Mouse (Mus musculus): ENCODE results near the gene Commd3.
A peak's percentile ranks its signal among the peaks of the same experiment; 100 is the strongest.

Gene Commd3

DNA sequence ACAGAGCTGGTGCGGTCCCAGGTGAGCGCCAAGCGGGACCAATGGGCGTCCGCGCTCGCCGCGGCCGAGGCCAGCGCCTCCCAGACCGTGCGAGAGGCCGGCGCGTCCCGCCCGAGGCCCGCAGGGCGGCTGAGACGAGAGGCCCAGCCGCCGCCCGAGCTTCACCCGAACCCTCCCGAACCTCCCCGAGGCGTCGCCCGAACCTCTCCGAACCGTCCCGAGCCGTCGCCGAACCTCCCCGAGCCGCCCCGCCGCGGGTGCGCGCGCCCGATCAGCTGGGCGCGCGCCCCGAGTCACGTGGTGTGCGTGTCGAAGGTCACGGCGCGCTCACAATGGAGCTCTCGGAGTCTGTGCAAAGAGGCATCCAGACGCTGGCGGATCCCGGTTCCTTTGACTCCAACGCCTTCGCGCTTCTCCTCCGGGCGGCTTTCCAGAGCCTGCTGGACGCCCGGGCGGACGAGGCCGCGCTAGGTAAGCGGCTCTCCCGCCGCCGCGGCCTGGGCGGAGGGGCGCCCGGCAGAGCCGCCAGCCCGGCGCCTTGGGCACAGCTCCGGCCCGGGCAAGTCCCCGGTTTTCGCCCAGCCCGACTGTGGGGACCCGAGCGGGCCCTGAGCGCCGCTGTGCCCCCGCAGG, at the start of gene Commd3:
Gene Commd3 (plus strand): TSS at position 252 of the 633 bp plus-strand sequence.
- peak; percentile 89 for DNase-seq (ENCODE audit: low read depth, low spot score)

DNA sequence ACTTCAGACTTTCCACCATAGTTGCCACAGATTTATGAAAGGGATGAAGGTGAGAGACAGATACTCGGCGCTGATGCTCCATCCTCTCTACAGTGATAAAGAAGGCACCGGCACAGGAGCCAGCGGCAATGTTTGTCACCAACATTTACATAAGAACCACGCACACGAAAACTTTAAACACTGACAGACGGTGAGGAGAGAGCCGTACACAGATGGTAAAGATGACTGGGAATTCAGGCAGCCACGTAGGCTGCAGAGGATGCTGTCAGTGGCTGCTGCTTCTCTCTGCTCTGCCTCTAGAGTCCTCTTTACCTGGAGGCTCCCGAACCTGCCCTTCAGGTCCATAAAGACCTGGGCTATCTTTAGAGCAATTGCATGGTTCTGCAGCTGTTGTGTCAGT, 49.0 kb upstream of the Commd3 start:
- no peak for DNase-seq (ENCODE audit: low read depth, low spot score)

DNA sequence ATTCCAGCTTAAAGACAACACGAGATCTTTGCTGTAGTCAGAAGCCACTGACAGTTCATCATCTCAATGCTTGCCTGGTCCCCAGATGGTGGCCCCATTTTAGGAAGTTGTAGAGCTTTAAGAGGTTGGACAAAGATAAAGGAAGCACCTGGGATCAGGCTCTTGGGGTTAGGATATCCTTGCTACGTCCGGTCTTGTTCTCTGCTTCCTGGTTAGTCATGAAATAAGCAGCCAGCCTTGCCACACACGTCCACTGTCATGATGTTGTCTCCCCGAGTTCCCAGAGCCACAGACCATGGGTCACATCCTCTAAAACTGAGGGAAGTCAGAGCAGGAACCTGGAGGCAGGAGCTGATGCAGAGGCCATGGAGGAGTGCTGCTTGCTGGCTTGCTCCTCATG, 41.6 kb upstream of the Commd3 start:
- no peak for DNase-seq (ENCODE audit: low read depth, low spot score)

DNA sequence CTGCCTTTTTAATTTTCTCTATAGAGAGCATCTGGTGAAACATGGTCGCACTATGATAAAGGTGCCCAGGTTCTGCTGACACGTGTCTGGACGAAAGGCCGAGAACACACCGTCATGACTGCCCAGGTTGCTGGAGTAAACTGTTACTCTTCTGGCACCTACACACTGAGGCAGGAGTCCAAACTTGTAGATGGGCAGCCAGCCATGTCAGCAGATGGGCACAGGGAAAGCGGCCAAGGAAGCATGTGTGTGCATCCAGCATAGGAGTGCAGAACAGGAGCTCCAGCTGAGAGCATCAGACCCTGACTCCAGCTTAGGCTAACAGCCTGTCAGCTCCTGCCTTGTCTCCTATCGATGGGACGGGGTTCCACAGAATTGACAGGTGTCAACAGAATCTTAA, 37.1 kb upstream of the Commd3 start:
- no peak for DNase-seq (ENCODE audit: low read depth, low spot score)

DNA sequence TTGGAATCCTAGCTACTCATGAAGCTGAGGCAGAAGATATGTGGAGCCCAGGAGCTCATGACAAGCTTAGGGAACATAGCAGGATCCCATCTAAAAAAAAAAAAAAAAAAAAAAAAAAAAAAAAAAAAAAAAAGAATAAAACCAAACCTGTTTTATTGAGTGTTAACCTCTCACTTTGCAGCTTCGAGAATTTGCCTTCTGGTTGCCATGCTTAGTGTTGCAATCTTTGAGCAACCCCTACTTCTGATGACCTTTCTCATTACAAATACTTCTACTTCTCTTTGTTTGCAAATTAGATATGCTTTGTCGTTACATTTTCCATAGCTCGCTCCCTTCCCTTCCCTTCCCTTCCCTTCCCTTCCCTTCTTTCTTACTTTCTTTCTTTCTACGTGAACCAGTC, 23.6 kb upstream of the Commd3 start:
- DNase-seq (ENCODE audit: low read depth, low spot score) = no peak

DNA sequence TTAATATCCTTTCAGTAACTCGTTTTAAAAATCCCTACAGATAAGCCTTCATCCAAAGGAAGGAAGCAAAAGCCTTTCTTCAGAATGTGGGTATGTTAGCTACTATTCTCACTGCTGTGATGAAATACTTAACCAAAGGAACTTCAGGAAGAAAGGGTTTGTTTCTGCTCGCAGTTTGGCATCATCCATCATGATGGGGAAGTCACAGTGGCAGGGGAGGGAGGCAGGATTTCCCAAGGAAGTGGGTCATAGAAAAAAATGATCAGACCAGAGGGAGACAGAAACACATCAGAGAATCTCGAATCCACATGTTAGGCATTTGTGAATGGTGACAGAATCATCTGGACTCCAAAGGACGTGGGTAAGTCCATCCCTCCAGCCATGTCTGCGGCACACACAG, 17.4 kb upstream of the Commd3 start:
- DNase-seq (ENCODE audit: low read depth, low spot score) = no peak

DNA sequence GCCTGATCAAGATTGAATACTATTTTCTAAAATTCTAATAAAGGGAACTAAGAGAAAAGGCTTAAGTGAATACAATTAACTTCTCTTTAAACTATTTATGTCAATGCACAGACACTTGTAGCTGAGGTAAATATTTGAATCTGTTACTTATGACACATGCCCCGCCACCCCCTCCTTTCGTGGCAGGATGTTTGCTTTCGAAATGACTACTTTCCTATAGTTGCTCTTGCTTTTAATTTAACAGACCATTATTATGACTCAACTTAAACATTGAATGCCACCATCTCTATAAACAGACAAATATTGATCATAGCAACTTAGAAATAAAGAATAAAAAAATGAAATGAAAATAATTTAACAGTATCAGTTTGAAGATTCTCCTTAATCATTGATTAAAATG, 8.2 kb upstream of the Commd3 start:
- DNase-seq (ENCODE audit: low read depth, low spot score) = no peak

DNA sequence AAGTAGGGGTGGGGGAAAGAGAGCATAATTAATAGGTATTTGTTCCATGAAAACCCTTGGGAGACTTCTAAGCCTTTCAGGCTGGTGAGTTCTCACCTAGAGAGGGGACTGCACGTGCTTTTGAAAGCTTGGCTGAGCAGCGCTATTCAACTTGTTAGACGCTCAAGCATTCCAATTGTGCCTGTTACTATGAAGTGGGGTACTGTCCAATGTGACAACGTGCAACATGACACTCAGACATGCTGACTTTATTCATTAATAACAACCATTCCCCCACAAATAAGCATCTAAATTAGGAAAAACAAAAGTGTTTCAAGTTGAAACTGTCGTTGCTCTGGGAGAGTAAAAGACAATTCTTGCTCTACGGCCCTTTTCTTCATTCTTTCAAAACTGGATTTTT, 1.1 kb upstream of the Commd3 start:
- DNase-seq (ENCODE audit: low read depth, low spot score) = no peak

DNA sequence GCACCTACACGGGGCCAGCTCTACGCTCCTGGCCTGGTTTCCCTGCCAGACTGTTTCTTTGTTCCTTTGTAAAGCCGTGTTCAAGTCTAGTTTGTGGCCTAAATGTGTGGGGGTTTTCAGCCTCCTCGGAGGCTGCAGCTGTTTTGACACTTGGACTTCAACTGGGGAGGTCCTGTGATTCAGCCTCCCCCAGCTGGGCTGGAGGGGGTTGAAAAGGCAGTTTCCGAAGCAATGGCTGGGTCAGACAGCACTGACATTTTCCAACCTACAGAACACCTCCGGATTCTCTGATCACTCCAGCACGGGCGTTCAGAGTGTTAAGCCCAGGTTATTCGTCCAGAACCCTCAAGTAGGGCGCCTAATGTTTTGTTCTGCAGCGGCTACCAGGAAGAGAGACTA, 581 bp downstream of the Commd3 start:
- peak; percentile 62 for DNase-seq (ENCODE audit: low read depth, low spot score)

DNA sequence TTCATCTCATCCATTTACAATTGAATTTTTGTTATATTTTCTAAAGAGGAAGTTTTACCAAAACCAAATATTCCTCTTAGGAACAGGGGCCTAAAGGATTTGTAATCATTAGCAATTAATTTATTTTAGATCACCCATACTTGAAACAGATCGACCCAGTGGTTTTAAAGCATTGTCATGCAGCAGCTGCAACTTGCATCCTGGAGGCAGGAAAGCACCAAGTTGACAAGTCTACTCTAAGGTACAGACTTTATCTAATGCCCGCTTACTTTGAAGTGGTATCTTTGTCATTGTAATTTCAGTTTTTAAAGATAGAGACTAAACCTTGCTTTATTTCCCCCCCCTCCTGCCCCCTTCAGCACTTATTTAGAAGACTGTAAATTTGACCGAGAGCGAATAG, 1.6 kb downstream of the Commd3 start:
- DNase-seq (ENCODE audit: low read depth, low spot score) = no peak

DNA sequence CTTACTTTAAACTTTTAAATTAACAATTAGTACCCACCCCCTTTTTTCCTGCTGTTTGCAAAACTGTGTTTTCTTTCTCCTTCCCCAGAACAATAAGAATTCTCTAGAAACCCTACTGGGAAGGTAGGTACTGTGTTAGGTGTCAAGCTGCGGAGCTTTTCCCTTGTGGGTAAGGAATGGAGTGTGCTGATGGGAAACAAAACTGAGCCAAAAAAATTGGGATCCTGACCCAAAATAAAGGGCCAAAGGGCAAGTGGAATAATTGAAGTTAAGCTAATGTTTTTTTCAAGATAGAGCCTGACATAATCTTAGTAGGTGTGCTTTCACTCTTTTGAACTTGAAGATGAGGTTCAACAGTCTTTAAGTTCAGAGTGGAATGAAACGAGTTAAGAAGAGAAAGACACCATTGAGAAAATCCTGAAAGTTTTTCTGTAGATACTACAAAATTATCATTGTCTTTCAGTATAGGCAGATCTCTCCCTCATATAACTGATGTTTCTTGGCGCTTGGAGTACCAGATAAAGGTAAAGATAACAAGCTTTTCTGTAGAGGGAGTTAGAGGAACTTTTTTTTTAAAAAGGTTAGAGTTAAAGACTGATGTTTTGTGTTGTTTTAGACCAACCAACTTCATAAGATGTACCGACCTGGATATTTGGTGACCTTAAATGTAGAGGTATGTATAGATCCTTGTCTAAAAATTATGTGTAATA, 2.2 kb downstream of the Commd3 start:
- no peak for DNase-seq (ENCODE audit: low read depth, low spot score)

DNA sequence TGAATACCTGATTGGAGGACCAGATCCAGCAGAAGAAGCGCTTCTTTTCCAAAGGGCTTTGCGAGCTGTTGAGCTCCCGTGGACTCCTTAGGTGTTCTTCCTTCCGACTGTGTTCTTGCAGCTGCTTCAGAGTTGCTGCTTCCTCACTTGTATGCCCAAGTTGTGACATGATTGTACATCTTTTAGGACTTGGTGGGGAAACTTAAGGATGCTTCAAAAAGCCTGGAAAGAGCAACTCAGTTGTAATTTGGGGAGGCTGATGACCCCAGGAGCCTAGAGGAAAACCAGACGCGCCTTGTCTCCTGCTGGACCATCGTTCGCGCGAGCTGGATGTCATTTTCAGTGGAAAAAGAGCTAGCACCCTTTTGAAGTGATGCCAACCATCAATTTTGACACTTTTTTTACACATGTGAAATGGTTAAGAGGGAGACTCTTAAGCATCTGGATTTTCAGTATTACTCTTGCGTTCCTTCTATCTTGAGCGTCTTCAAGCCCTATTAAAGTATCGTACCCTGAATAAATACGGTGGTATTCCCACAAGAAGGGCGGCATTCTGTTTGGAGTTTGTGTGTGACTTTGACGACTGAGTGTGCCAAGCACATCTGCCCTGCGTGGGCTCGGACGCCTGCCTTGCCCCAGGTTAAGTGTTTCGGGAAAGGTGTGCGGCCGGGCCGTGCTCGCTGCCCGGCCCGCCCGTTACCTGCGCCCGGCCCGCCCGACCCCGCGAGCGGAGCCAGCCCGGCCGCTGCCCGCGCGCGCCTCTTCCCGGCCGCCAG, 3.7 kb downstream of the Commd3 start:
- DNase-seq (ENCODE audit: low read depth, low spot score) = no peak

DNA sequence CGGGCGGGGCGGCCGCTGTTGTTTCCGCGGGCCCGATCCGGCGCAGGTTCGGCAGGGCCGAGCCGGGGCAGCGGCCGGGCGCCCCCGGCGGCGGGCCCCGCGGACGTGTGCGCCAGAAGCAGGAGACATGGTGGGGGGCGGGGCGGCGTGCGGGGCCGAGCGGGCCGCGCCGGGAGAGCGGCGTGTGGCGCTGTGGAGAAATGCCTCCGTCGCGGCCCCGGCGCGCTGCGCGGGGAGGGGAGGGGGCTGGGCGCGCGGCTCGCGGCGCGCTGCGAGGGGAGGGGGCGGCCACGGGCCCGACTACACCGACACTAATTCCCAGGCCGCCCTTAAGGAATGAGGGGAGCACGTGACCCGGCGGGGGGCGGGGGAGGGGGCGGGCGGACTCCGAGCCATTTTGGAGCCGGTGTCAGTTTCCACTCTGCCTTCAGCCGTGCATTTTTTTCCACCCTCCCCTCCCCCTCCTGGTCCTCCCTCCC, 4.3 kb downstream of the Commd3 start:
- peak; percentile 87 for DNase-seq (ENCODE audit: low read depth, low spot score)

DNA sequence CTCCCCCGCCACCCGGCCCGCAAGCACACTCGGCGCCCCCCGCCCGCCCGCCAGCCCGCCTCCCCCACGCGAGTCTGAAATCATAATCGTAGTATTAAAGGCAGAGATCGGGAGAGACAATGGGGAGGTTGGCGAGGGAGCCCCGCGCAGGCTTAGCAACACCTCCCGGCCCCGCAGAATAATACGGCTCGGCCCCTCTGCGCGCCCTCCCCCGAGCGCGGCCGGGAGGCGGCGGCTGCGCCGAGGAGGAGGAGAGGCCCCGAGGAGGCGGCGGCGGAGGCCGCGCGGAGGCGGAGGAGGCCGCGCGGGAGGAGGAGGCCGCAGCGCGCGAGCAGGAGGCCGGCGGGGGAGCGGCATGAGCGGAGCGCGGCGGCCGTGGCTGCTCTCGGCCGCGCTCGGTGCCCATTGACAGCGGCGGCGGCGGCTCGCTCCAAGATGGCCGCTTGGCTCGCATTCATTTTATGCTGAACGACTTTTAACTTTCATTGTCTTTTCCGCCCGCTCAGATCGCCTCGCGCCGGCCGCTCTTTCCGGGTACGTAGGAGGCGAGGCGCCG, 4.8 kb downstream of the Commd3 start, which contains the start of gene Bmi1:
Gene Bmi1 (plus strand): TSS at position 83 of the 556 bp plus-strand sequence.
- no peak for DNase-seq (ENCODE audit: low read depth, low spot score)

DNA sequence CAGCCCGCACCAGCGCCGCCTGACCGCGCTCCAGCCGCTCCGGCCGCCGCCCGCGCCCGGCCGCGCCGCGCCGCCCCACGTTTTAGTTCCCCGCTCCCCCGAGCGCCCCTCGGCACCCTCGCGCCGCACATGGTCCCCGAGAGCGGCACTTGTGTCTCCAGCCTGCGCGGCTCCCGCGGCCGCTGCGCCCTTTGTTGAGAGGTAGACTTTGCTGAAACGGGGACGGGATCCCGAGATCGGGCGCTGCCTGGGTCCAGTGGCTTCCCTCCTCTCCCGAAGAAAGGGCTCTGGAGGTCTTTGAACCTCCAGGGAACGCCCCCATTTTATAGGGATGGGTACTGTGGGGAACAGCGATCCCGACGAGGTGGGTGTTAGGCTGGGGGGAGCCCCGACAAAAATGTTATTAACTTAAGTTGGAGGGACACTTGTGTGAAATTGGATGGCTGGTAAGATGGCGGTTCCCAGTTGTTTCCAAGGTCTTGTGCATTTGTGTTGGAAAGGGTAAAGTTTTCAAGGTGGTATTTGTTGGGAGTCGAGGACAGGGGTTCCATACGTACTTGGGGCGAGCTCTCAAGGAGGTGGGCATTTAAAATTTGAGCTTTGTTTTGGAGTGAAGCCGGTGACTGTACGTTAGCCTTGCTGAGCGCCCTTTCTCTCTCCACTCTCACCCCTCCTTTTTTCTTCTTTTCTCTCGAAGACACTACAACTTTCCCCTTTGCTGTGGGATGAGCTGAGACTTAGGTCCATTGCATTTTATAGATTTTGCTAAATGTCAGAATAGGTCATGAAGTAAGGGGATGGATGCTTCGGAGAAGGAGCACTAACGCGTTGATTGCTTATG, 5.7 kb downstream of the Commd3 start:
- DNase-seq (ENCODE audit: low read depth, low spot score) = no peak

DNA sequence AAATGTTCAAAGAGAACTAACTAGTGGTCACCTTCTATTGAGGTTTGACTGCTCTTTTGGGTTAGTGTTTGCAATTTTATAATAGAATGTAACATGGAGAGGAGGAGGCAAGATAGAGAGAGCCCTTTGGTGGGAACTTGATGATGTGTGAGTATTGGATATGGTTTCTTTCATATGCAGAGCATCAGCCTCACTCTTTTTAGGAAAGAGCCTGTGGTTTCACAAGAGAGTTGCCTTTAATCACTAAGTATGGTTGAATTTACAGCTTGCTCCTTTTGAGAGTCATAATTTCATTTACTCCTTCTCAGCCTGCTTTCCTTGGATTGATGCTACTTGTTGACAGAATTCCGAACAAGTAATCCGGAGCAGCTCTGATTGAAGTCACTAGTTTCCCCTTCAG, 7.5 kb downstream of the Commd3 start:
- DNase-seq (ENCODE audit: low read depth, low spot score) = no peak

DNA sequence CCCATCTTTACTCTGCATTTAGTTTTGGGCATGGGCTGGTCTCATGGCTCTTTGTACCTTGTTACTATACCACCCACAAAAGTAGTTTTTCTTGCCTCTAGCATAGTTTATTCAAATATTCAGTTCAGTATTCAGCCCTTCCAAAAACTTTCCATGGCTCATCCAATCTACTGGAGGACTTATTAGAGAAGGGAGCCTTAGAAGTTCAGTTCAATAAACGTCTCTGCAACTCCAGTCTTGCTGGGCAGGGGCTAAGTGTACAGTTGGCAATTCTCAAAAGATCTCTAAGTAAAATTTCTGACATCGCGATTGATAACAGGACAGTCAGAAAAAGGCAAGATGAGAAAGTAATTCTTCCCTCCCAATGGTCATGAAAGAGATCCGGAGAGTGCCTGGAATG, 8.3 kb downstream of the Commd3 start:
- no peak for DNase-seq (ENCODE audit: low read depth, low spot score)

DNA sequence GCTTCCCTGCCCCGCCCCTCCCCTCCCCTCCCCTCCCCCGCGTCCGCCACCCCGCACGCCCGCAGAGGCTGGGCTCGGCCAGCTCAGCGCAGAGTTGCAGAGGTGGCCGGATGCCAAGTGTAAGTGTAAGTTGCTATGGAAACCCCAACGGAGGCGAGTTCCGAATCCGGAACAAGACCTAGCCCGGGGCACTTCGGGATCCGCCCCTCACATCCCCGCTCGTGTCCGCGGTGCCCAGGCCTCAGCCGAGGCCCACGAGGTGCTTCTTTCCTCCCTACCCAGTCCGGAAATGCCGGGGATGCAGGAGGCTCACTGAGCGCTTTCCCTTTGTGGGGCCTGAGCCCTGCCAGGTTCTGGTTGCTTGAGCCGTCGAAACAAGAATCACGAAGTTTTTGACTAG, 8.8 kb downstream of the Commd3 start:
- no peak for DNase-seq (ENCODE audit: low read depth, low spot score)

DNA sequence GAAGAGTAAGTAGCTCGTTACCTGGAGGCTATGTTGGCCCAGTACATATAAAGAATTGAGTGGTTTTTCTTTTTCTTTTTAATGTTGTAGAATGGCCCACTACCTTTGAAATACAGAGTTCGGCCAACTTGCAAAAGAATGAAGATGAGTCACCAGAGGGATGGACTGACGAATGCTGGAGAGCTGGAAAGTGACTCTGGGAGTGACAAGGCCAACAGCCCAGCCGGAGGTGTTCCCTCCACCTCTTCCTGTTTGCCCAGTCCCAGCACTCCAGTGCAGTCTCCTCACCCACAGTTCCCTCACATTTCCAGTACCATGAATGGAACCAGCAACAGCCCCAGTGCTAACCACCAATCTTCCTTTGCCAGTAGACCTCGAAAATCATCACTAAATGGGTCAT, 11.9 kb downstream of the Commd3 start:
- DNase-seq (ENCODE audit: low read depth, low spot score) = no peak

DNA sequence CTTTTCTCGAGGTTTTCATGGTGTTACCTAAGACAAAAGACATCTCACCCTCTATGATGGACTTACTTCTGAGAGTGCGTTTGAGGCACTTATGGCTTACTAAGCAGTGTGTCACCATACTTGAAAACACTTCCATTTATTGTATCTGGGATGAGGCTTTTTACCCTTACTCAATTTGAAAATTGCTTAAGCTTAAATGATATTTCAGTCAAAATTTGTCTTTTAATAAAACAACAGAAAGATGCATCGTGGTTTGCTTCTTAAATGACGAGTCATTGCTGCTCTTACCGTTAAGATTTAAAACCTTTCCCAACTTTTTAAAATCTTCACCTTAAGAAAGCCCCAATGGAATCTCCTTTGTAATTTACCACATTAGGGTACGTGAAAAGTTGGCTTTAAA, 14.2 kb downstream of the Commd3 start:
- DNase-seq (ENCODE audit: low read depth, low spot score) = no peak

DNA sequence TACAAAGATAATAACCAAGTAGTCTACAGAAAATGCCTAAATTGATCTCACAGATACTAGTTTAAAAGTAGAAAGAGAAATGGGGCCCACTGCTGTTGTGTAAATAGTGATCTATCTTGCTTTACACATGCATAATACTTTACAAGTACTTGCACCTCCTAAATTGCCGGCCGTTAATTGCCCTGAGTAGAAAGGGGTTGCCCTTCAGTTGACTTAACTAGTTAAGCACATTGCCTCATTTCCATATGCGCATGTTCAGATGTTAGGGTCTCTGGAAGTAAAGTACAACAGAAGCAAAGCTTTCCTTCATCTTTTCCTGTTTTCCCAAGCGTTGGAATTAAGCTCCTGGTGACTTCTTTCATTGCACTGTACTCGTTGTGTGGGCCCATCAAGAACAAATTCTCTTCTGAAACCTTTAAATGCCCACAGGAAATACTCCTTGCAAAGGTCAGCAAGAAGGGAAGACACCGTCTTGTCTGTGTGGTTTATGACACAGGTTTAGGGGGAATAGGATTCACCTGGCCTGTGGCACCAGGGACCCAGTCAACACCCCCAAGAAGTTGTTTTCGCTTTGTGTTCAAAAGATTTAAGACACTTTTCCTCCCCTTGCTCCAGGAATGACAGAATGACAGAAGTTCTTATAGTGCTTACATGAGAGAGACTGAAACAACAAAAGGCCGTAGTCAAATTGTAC, 14.8 kb downstream of the Commd3 start:
- no peak for DNase-seq (ENCODE audit: low read depth, low spot score)
